Mouse (Mus musculus) neural tube, embryonic 15.5 days (tissue): ENCODE measurements around the gene Nagk. TPM values are rescaled to one million over a fixed set of nuclear protein-coding genes. Genes with fewer than 3 reads are reported as not detected.

ENCODE experiments used
- polyA plus RNA-seq: library from polyadenylated mRNA; unstranded; fragments of >200 nt; fragmentation: Nextera tagmentation; extraction: Ambion mirVana; gene quantifications from 2 replicates; pipeline ENCODE4 v1.2.1, GENCODE M21; 2015

Nagk gene
- polyA plus RNA-seq, 1 experiment from 2014 or later: 113 TPM

Other genes starting within 250 kb of the Nagk start
- gene Stambp, start 222.3 kb upstream of the Nagk start, polyA plus RNA-seq: 55.3 and 60.2 TPM in 2 replicates
- not detected in 2 replicates for gene Clec4f, start 138.8 kb upstream of the Nagk start, polyA plus RNA-seq
- not detected in 2 replicates for gene Cd207, start 117.1 kb upstream of the Nagk start, polyA plus RNA-seq
- gene Vax2, start 83.7 kb upstream of the Nagk start, polyA plus RNA-seq: not detected in 2 replicates
- gene Atp6v1b1, start 52.0 kb upstream of the Nagk start, polyA plus RNA-seq: not detected in 2 replicates
- gene Ankrd53, start 32.3 kb upstream of the Nagk start, polyA plus RNA-seq: 0.19 TPM in 1 of 2 replicates, not detected in the other
- 72.3 and 73.2 TPM in 2 replicates for gene Tex261, start 19.2 kb upstream of the Nagk start, polyA plus RNA-seq
- gene Paip2b, start 36.8 kb downstream of the Nagk start, polyA plus RNA-seq: 26.1 and 27.6 TPM in 2 replicates
- gene Zfp638, start 72.1 kb downstream of the Nagk start, polyA plus RNA-seq: 68.8 and 69.3 TPM in 2 replicates
- gene Dysf, start 213.6 kb downstream of the Nagk start, polyA plus RNA-seq: 2.3 and 4.2 TPM in 2 replicates